Mouse (Mus musculus) testis, postnatal 10 days (tissue): ENCODE results near the gene S100pbp.
"Not testable (repeated sequence)": the region's sequence is repeated elsewhere in the genome, so short reads cannot be mapped to it uniquely, and the experiment has no call there.

ENCODE experiments used
- DNase-seq: peaks from one replicate; pipeline ENCODE4 v3.0.0; 2021; ENCODE audit warnings: low spot score

S100pbp gene

DNA sequence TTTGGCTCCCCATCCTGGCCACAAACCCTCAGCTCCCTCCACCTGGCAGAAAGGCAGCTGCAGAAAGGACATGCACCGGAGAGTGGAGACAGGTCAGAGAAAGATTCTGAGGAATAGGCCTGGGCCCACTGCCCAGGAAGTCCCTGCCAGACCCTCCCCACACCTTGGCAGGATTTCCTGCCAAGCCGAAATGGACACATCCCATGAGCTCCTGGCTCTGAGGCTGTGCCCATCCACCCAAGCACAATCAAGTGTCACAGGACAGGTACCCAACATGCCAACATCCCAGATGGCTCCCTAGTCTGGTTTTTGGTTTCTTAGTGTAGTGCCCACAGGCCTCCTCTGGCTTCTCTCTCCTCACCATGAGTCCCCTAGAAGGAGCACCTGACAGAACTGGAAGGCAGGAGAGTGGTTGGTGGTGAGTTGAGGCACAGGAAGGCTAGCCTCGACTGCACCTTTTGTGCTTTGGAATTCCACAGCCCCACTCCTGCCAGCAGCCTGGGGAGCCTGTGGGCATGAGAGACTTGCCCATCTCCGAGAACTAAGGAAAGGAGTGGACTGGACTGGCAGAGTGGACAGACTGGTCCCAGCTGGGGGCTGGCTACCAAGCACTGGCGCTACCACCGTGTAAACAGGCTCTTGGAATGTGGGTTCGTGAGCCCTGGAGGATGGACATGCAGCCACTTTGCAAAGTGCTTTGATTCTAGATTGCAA is 31.0 kb upstream of the S100pbp start:
- DNase-seq: no peak

GRCm38 (mm10) chr4:129219198-129219597 is 29.7 kb upstream of the S100pbp start:
- no peak for DNase-seq

- DNase-seq: no peak
Measured at GRCm38 (mm10) chr4:129218569-129219175, 29.1 kb upstream of the S100pbp start.

GRCm38 (mm10) chr4:129212486-129212885 is 23.0 kb upstream of the S100pbp start:
- not testable (repeated sequence) for DNase-seq

DNA sequence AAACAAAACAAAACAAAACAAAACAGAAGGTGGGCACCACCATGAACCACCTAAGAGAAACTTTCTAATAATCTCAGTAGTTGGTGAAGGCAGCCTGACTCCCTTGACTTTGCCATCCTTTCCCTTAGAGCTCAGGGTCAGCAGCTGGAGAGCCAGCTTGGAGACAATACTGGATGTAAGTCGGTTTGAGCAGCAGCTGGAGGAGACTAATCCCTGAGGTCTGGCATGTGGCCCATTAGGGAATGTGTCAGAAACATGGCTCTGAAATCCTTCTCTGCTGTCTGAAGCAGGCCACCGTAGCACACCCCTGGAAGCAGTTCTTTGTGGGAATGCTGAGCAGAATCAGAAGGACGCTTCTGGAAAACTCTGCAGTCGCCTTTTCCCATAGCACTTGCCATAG is 21.9 kb upstream of the S100pbp start:
- DNase-seq: no peak

DNA sequence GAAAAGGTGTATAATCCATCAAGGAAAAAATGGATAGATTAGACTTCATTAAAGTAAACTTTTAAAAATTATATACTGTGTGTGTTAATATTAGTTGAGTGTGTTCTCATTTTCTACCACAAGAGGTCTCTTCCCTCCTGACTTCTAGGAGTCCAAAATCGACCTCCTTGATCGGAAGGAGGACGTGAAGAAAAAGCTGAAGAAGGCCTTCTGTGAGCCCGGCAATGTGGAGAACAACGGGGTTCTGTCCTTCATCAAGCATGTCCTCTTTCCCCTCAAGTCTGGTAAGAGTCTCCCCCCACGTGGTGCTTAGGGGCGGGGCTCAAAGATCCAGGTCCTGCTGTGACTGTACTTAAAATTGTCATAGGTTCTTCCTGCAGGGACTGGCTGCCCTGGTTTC is 20.0 kb upstream of the S100pbp start:
- DNase-seq: peak; percentile 56

DNA sequence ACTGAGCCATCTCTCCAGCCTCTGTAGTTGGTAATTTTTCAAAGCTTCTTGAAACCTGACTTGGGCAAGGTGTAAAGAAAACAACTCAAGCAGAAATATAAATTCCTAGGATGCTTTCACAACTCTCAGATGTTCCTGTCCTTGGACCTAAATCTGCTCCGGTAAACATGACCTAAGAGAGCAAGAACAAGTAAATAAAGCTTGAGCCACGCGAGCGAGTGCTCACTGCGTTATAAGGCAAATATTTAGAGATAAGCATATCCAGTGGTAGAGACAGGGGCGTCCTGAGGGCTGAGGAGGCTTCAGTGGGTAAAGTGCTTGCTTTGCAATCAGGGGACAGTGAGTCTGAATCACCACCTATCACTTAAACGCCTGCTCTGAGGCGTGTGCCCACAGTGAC is 17.3 kb upstream of the S100pbp start:
- no peak for DNase-seq

DNA sequence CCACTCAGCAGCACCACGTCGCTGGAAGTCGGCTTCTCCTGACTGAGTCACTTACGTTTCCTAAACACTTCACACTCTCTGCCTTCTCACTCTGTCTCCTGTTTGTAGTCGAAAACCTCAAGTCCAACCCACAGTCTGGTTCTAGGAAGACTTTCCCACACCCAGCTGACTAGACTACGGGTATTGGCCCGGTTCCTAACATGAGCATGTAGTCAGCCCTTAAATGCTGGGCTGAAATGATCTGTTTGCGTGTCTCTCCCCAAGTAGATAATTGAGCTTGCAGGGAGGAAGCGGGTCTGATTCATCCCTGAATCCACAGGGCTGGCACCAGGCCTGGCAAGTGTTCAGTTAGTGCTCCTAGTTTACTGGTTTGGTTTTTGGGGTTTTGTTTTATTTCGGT is 15.1 kb upstream of the S100pbp start:
- no peak for DNase-seq

DNA sequence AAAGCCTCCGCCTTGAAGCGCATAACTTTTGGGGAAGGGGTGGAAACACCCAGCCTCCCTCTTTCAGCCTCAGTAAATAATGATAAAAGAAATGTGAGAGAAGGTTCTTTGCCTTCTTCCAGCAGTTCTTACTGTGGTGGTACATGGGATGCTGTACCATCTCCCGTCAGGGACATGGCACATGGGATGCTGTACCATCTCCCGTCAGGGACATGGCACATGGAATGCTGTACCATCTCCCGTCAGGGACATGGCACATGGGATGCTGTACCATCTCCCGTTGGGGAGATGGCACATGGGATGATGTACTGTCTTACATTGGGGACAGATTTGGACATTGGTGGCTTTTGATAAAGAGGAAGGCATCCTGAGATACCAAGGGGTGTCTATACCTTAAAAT is 8.0 kb upstream of the S100pbp start:
- no peak for DNase-seq

- DNase-seq: peak; percentile 36
Measured at GRCm38 (mm10) chr4:129194280-129194679, 4.8 kb upstream of the S100pbp start.

GRCm38 (mm10) chr4:129191691-129192090 is 2.2 kb upstream of the S100pbp start:
- no peak for DNase-seq

DNA sequence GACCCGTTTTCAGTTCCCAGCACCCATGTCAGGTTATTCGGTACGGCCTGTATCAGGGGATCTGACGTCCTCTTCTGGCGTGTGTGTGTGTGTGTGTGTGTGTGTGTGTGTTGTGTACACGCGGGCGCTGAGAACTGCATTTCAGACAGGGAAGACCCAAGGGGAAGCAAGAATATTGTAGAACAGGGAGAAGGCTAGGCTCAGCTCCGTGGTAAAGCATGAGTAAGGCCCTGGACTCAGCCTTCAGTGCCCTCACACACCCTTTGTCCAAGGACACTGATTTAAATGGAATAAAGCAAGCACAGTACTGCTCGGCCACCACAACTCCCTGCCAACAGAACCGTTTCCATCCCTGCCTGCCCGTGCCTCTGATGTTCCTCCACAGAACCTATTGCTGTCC is 1.0 kb upstream of the S100pbp start:
- DNase-seq: no peak

- DNase-seq: peak; percentile 80
Measured at GRCm38 (mm10) chr4:129188803-129189541, 555 bp downstream of the S100pbp start.

GRCm38 (mm10) chr4:129188041-129188659 is 1.4 kb downstream of the S100pbp start:
- DNase-seq: no peak

- DNase-seq: no peak
Measured at GRCm38 (mm10) chr4:129179560-129179959, 10.0 kb downstream of the S100pbp start.

- no peak for DNase-seq
Measured at GRCm38 (mm10) chr4:129172529-129172928, 17.0 kb downstream of the S100pbp start.

DNA sequence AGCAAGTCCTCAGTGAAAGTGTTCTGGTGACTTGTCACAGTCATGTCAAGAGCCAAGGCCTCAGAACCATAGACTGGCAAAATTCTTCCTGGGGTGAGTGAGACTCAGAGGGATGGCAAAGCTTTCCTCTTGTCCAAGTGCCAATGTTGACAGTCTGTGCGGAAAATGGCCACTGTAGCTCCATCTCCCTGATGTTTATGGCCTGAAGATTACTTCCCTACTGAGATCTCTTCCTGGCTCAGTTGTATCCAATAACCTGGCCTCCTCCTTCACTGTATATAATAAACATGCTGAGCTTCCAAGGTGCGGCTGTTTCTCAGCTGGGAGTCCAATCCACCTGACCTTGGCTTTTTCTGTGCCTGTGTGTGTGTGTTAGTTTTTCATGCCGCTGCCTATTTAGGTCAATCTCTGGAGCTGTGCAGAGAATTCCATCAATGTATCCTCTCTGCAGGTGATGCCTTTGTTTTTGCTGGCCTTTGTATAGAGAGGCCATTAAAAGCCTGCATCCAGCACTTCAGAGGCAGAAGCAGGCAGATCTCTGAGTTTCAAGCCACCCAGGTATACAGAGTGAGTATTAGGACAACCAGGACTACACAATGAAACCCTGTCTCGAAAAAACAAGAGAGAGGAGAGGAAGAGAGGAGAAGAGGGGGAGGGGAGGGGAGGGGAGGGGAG is 27.8 kb downstream of the S100pbp start:
- DNase-seq: no peak

DNA sequence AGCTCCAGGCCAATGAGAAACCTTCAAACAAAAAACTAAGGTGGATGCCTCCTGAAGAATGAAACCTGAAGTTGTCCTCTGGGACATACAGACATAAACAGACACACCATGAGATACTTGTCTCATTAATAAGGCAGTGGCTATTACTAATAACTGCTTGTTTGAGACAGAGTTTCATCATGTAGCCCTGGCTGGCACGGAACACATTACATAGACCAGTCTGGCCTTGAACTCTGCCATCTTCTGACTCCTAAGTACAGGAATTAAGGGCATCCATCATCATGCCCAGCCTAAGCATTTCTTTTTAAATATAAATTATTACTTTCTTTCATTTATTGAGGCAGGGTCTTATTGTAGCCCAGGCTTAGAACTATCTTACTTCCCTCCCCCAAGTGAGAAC is 28.5 kb downstream of the S100pbp start:
- no peak for DNase-seq

DNA sequence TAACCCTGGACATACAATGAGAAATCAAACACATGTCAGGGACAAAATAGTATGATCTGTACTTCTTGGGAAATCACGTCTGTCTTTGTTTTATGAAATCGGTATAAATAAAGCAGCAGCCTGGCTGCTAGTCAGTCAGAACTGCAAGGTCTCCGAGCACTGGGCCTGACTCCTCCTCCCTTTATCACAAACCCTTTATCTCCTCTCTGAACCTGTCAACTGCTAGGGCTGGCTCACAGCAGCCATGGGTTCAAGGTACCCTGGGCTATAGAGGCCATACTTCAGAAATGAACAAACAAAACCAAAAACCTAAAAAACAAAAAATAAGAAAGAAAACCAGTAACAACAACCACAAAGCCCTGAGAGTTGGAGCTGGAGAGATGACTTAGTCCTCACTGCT is 31.0 kb downstream of the S100pbp start:
- no peak for DNase-seq

GRCm38 (mm10) chr4:129157541-129157940 is 32.0 kb downstream of the S100pbp start:
- no peak for DNase-seq

DNA sequence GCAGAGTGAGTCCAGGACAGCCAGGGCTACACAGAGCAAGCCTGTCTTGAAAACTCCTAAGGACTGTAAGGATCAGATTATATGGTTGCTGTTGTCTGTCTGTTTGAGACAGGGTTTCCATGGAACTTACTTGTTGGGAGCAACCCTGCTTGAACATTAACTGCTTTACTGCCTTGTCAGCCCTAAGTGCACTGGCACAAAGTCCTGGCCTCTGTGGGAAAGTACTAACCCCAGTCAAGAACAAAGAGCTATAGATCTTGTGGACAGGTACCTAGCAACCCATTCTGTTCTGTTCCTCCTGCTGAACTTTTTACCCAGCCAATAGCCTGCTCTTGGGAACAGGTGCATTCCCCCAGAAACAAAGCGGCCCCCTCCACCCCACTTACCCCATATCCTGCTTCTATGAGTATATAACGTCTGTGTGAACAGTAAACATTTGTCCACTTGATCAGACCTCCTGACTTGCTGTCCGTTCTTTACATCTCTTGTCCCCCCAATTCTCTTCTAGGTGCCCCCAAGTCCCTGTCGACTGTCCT is 38.2 kb downstream of the S100pbp start:
- no peak for DNase-seq

- no peak for DNase-seq
Measured at GRCm38 (mm10) chr4:129149321-129149720, 40.2 kb downstream of the S100pbp start.
